Mouse (Mus musculus): ENCODE data around the gene Syne4. TPM values are rescaled to one million over a fixed set of nuclear protein-coding genes. Genes with fewer than 3 reads are reported as not detected.

Syne4 gene
- total RNA-seq, 2 experiments from 2014 or later: 8.4 to 8.7 TPM

GRCm38 (mm10) chr7:30293795-30294194 lies 20.8 kb upstream of the Syne4 start:
- peak in 1 of 2 experiments; percentile 70 for DNase-seq (ENCODE audit: low spot score in 2 of 2)

GRCm38 (mm10) chr7:30294296-30294695 lies 20.3 kb upstream of the Syne4 start:
- intact Hi-C loops (cut with DNase I): no loop called here
- DNase-seq (ENCODE audit: low spot score in 2 of 2): no peak

More at GRCm38 (mm10) chr7:30293795-30294194, 20.8 kb upstream of the Syne4 start:
- intact Hi-C loops (cut with DNase I): no loop called here

- intact Hi-C loops (cut with DNase I): no loop called here
- DNase-seq (ENCODE audit: low spot score in 2 of 2): peak; percentile 36 to 59
Observed at GRCm38 (mm10) chr7:30295103-30295502, 19.5 kb upstream of the Syne4 start.

- intact Hi-C loops (cut with DNase I): no loop called here
- no peak for DNase-seq (ENCODE audit: low spot score in 2 of 2)
Observed at GRCm38 (mm10) chr7:30296816-30297215, 17.8 kb upstream of the Syne4 start.

GRCm38 (mm10) chr7:30297266-30297665 lies 17.3 kb upstream of the Syne4 start:
- intact Hi-C loops (cut with DNase I): no loop called here
- no peak for DNase-seq (ENCODE audit: low spot score in 2 of 2)

GRCm38 (mm10) chr7:30300914-30301313 lies 13.7 kb upstream of the Syne4 start:
- intact Hi-C loops (cut with DNase I): no loop called here
- no peak for DNase-seq (ENCODE audit: low spot score in 2 of 2)

GRCm38 (mm10) chr7:30306083-30306779 lies 8.4 kb upstream of the Syne4 start:
- intact Hi-C loops (cut with DNase I): no loop called here
- no peak for DNase-seq (ENCODE audit: low spot score in 2 of 2)

GRCm38 (mm10) chr7:30308076-30309005 lies 6.3 kb upstream of the Syne4 start, which contains the start of gene Alkbh6:
Gene Alkbh6, plus strand, starts transcription at chr7:30308717.
- DNase-seq (ENCODE audit: low spot score in 2 of 2): peak; percentile 95 to 99
- intact Hi-C loops (cut with DNase I): no loop called here

GRCm38 (mm10) chr7:30309395-30310129 lies 5.0 kb upstream of the Syne4 start:
- DNase-seq (ENCODE audit: low spot score in 2 of 2): no peak
- intact Hi-C loops (cut with DNase I): no loop called here

GRCm38 (mm10) chr7:30310136-30310535 lies 4.5 kb upstream of the Syne4 start:
- no peak for DNase-seq (ENCODE audit: low spot score in 2 of 2)
- intact Hi-C loops (cut with DNase I): no loop called here

- no peak for DNase-seq (ENCODE audit: low spot score in 2 of 2)
- intact Hi-C loops (cut with DNase I): no loop called here
Observed at GRCm38 (mm10) chr7:30313666-30314320, 814 bp upstream of the Syne4 start.

- intact Hi-C loops (cut with DNase I): no loop called here
- no peak for DNase-seq (ENCODE audit: low spot score in 2 of 2)
Observed at GRCm38 (mm10) chr7:30315559-30316529, 1.2 kb downstream of the Syne4 start.

GRCm38 (mm10) chr7:30318142-30318541 lies 3.5 kb downstream of the Syne4 start:
- intact Hi-C loops (cut with DNase I): no loop called here
- DNase-seq (ENCODE audit: low spot score in 2 of 2): no peak

GRCm38 (mm10) chr7:30320946-30321345 lies 6.3 kb downstream of the Syne4 start:
- no peak for DNase-seq (ENCODE audit: low spot score in 2 of 2)
- intact Hi-C loops (cut with DNase I): no loop called here

GRCm38 (mm10) chr7:30321539-30322284 lies 7.1 kb downstream of the Syne4 start, which contains the start of gene E130208F15Rik:
Gene E130208F15Rik, plus strand, starts transcription at chr7:30321740.
- intact Hi-C loops (cut with DNase I): no loop called here
- peak; percentile 67 to 86 for DNase-seq (ENCODE audit: low spot score in 2 of 2)

- intact Hi-C loops (cut with DNase I): no loop called here
- DNase-seq (ENCODE audit: low spot score in 2 of 2): peak; percentile 98 to 99
Observed at GRCm38 (mm10) chr7:30322285-30322667, 7.7 kb downstream of the Syne4 start.

- DNase-seq (ENCODE audit: low spot score in 2 of 2): no peak
- intact Hi-C loops (cut with DNase I): no loop called here
Observed at GRCm38 (mm10) chr7:30322865-30323264, 8.3 kb downstream of the Syne4 start.

GRCm38 (mm10) chr7:30323795-30324194 lies 9.2 kb downstream of the Syne4 start, which contains the start of gene Sdhaf1:
Gene Sdhaf1, minus strand, starts transcription at chr7:30323895.
- DNase-seq (ENCODE audit: low spot score in 2 of 2): no peak
- intact Hi-C loops (cut with DNase I): no loop called here

Measured in left cerebral cortex, postnatal 25 days (tissue).